Comparison of ENCODE assay signal across 8 mouse cellular contexts in genomic region chrX:136666762-136667464, GRCm38 (mm10). TPM values are rescaled to one million over a fixed set of nuclear protein-coding genes. Genes with fewer than 3 reads are reported as not detected.
DNase-seq lines count a peak whose midpoint lies in the region; ATAC-seq and TF ChIP-seq lines count a peak whose summit lies in the region.
"Not testable (repeated sequence)": the region's sequence is repeated elsewhere in the genome, so short reads cannot be mapped to it uniquely, and the experiment has no call there.

No protein-coding gene starts in this region.

- peak overlapping the region; percentile 41 for H3K4me3 ChIP-seq in embryonic facial prominence, embryonic 11.5 days (ENCODE audit: low read depth, low read length)
- H3K4me3 ChIP-seq in gastrocnemius, adult 2 months: peak overlapping the region; percentile 65
- H3K4me3 ChIP-seq in intestine, embryonic 14.5 days (ENCODE audit: low read depth, low read length): peak overlapping the region; percentile 41
- peak overlapping the region; percentile 49 for H3K4me3 ChIP-seq in left cerebral cortex, adult 2 months
- H3K4me3 ChIP-seq in lung, embryonic 16.5 days (ENCODE audit: low read length): peak overlapping the region; percentile 42
- H3K4me3 ChIP-seq in neural tube, embryonic 15.5 days (replicated peaks): peak overlapping the region; percentile 53

- not testable (repeated sequence) for H3K27me3 ChIP-seq in embryonic facial prominence, embryonic 11.5 days (ENCODE audit: control insufficient read depth, insufficient read depth, low read length); intestine, embryonic 14.5 days (replicated peaks; ENCODE audit: control insufficient read depth, insufficient read depth, low read length); lung, embryonic 16.5 days (ENCODE audit: control insufficient read depth, insufficient read depth, low read depth, low read length); neural tube, embryonic 15.5 days (replicated peaks)

- H3K9me3 ChIP-seq in embryonic facial prominence, embryonic 11.5 days (replicated peaks; ENCODE audit: control insufficient read depth, low read length); intestine, embryonic 14.5 days (ENCODE audit: control insufficient read depth, low read length); lung, embryonic 16.5 days (ENCODE audit: control insufficient read depth, low read length); neural tube, embryonic 15.5 days (replicated peaks): not testable (repeated sequence)

- peak; percentile 27 for DNase-seq in cerebellum, adult 11 months
- peak; percentile 11 for DNase-seq in embryonic facial prominence, embryonic 11.5 days (ENCODE audit: low spot score)
- not testable (repeated sequence) for DNase-seq in gastrocnemius, adult 2 months
- DNase-seq in intestine, embryonic 14.5 days (ENCODE audit: low spot score): peak; percentile 56
- DNase-seq in left cerebral cortex, adult 2 months (ENCODE audit: extremely low spot score in 1 of 2, low spot score in 2 of 2): peak; percentile 10 to 11
- DNase-seq in yolk sac, embryonic 10.5 days (ENCODE audit: low spot score): peak; percentile 1

- H3K4me2 ChIP-seq in embryonic facial prominence, embryonic 11.5 days (ENCODE audit: low read depth, low read length): peak overlapping the region; percentile 81
- peak overlapping the region; percentile 55 for H3K4me2 ChIP-seq in intestine, embryonic 14.5 days (ENCODE audit: low read length)
- H3K4me2 ChIP-seq in lung, embryonic 16.5 days (ENCODE audit: low read depth, low read length): peak overlapping the region; percentile 53
- H3K4me2 ChIP-seq in neural tube, embryonic 15.5 days: peak overlapping the region; percentile 56

- intact Hi-C loops in gastrocnemius, adult 2 months (cut with DNase I): not testable (repeated sequence)
- intact Hi-C loops in left cerebral cortex, adult 2 months (cut with DNase I): loop anchor here (5.0 kb wide), 1 partner anchor 75 kb away; the partner anchor contains the start of gene Morf4l2

- H3K4me1 ChIP-seq in embryonic facial prominence, embryonic 11.5 days (ENCODE audit: control insufficient read depth, insufficient read depth, low read length); intestine, embryonic 14.5 days (replicated peaks; ENCODE audit: control insufficient read depth, insufficient read depth, low read length); lung, embryonic 16.5 days (replicated peaks; ENCODE audit: control insufficient read depth, insufficient read depth, low read length); neural tube, embryonic 15.5 days: not testable (repeated sequence)

- H3K36me3 ChIP-seq in embryonic facial prominence, embryonic 11.5 days (replicated peaks; ENCODE audit: control insufficient read depth, insufficient read depth, low read depth, low read length); intestine, embryonic 14.5 days (ENCODE audit: control insufficient read depth, insufficient read depth, low read length); lung, embryonic 16.5 days (ENCODE audit: control insufficient read depth, insufficient read depth, low read length); neural tube, embryonic 15.5 days: not testable (repeated sequence)

- not testable (repeated sequence) for TF ChIP-seq CTCF in gastrocnemius, adult 2 months (IDR thresholded peaks at IDR 0.05); left cerebral cortex, adult 2 months (IDR thresholded peaks at IDR 0.05)

- WGBS in embryonic facial prominence, embryonic 11.5 days: 27% methylated on average over 20 of the region's 24 CpGs
- WGBS in intestine, embryonic 14.5 days: 20% methylated on average over 21 of the region's 24 CpGs
- 18% methylated on average over 23 of the region's 24 CpGs for WGBS in lung, embryonic 16.5 days
- WGBS in neural tube, embryonic 15.5 days: 27% methylated on average over 24 of the region's 24 CpGs

- H3K27ac ChIP-seq in embryonic facial prominence, embryonic 11.5 days (replicated peaks; ENCODE audit: low read depth, low read length); gastrocnemius, adult 2 months; intestine, embryonic 14.5 days (ENCODE audit: low read depth); lung, embryonic 16.5 days (ENCODE audit: low read length): not testable (repeated sequence)
- H3K27ac ChIP-seq in left cerebral cortex, adult 2 months: peak overlapping the region; percentile 92
- peak overlapping the region; percentile 77 for H3K27ac ChIP-seq in neural tube, embryonic 15.5 days (replicated peaks)

- H3K9ac ChIP-seq in embryonic facial prominence, embryonic 11.5 days (replicated peaks; ENCODE audit: low read length): peak overlapping the region; percentile 55
- H3K9ac ChIP-seq in intestine, embryonic 14.5 days (ENCODE audit: low read length): not testable (repeated sequence)
- H3K9ac ChIP-seq in lung, embryonic 16.5 days (ENCODE audit: low read length): peak overlapping the region; percentile 16
- peak overlapping the region; percentile 53 for H3K9ac ChIP-seq in neural tube, embryonic 15.5 days (replicated peaks)

- not testable (repeated sequence) for ATAC-seq in embryonic facial prominence, embryonic 11.5 days (replicated peaks; ENCODE audit: insufficient number of reproducible peaks, low FRiP score, low TSS enrichment, low read depth)
- peak; percentile 27; the same call in 1 of the 2 replicates for ATAC-seq in intestine, embryonic 14.5 days (replicated peaks; ENCODE audit: low FRiP score, low TSS enrichment, low read depth)
- peak; percentile 23; the same call in 1 of the 2 replicates for ATAC-seq in lung, embryonic 16.5 days (ENCODE audit: low read depth)
- ATAC-seq in neural tube, embryonic 15.5 days (ENCODE audit: low FRiP score): peak; percentile 84

RNA-seq across cellular contexts. Expression of gene Tceal1, which starts 40.9 kb away (rescaled TPM):
- 9.5 and 11.5 TPM in 2 replicates for polyA plus RNA-seq in embryonic facial prominence, embryonic 11.5 days (2014; fragmentation: Nextera tagmentation; extraction: Ambion mirVana)
- total RNA-seq in gastrocnemius, adult 2 months (2021): 1 to 10 TPM; 1.8 to 3.0 TPM
- polyA plus RNA-seq in intestine, embryonic 14.5 days (2014; fragmentation: Nextera tagmentation; extraction: Ambion mirVana): 8.2 and 8.7 TPM in 2 replicates
- 10 to 100 TPM; 14.1 to 16.6 TPM for total RNA-seq in left cerebral cortex, adult 2 months (2021)
- 12.5 and 13.6 TPM in 2 replicates for polyA plus RNA-seq in lung, embryonic 16.5 days (2015; fragmentation: Nextera tagmentation; extraction: Ambion mirVana)
- 21.4 and 25.9 TPM in 2 replicates for polyA plus RNA-seq in neural tube, embryonic 15.5 days (2015; fragmentation: Nextera tagmentation; extraction: Ambion mirVana)
